Mouse (Mus musculus): ENCODE results near the gene Tlnrd1. TPM values are rescaled to one million over a fixed set of nuclear protein-coding genes. Genes with fewer than 3 reads are reported as not detected.

Gene Tlnrd1
- polyA plus RNA-seq (2015; fragmentation: Nextera tagmentation; extraction: Ambion mirVana), result 8.4 and 10.1 TPM in 2 replicates

DNA sequence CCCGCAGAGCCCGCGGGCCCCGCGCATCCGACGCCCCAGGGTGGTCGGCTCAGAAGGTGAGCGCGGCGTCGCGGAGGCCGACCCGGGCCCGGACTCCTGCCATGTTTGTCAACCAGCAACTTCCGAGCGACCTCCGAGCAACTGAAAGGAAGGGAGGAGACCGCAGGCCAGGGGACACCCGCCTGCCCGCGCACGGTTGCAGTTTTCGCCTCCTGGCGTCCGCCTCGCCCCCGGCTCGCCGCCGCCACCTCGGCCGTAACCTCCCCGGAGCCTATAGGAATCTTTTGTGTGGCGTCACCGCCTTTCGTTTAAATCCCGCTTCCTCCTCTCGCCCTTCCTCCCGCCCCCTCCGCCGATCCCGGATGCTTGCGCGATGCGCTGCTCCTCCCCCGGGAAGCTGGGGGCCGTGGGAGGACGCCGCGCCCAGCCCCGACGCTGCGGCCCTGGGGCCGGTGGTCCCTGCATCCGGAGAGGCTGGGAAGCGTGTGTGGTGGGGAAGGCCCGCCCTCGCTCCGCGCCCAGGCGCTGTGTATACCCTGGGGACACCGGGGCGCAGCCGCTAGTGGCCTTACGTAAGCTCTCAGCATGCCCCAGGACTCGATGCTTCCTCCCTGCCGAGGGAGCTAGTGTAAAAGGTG is at the start of gene Tlnrd1, which contains the start of gene Mesd:
Tlnrd1 (minus strand) TSS at position 285 of the 638 bp plus-strand sequence.
Mesd (plus strand) TSS at position 446 of the 638 bp plus-strand sequence.
- H3K27me3 ChIP-seq (ENCODE audit: control insufficient read depth, insufficient read depth, low read length), result no peaks in the 10 kb centered on the region
- no peaks in the 10 kb centered on the region for H3K9me3 ChIP-seq (replicated peaks; ENCODE audit: control insufficient read depth, low read length)
- peaks cover 41% of the 10 kb centered on the region for H3K4me1 ChIP-seq (ENCODE audit: control insufficient read depth, insufficient read depth, low read length)
- peaks cover 6% of the 10 kb centered on the region for H3K36me3 ChIP-seq (ENCODE audit: control insufficient read depth, insufficient read depth)
- ATAC-seq (replicated peaks; ENCODE audit: extremely low read depth, insufficient read depth, low FRiP score), result peak; percentile 79
- H3K4me2 ChIP-seq (ENCODE audit: low read depth, low read length), result peak within 1 kb of the TSS; percentile 97
- H3K27ac ChIP-seq (ENCODE audit: low read length), result peak within 1 kb of the TSS; percentile 98
- H3K4me3 ChIP-seq (ENCODE audit: low read length), result peak within 1 kb of the TSS; percentile 88
- peak within 1 kb of the TSS; percentile 93 for H3K9ac ChIP-seq (ENCODE audit: low read length)
- WGBS, result under 1% methylated on average over 66 of the region's 69 CpGs

DNA sequence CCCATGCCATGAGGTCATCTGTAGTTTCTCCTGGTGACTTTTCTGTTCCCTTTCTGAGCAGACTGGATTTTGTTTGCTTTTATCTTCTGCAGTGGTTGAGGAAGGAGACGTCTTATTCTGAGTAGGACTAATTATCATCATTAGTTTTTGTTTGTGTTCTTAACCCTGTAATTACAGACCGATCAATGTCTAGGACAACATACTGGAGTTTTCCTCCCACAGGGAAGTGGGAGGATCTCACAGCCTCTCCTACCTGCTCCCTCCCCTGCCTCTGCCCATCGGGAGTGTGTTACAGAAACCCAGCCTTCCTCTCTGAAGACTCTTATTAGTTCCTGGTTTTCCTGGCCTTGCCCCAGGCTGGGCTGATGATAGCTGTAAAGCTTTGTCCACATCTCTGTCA is 37.5 kb upstream of the Tlnrd1 start:
- ATAC-seq (replicated peaks; ENCODE audit: extremely low read depth, insufficient read depth, low FRiP score), result no peak
- H3K9ac ChIP-seq (ENCODE audit: low read length), result no peak overlapping the region
- WGBS, result 56% methylated on average over 3 of the region's 3 CpGs
- H3K36me3 ChIP-seq (ENCODE audit: control insufficient read depth, insufficient read depth), result no peaks in the 10 kb centered on the region
- H3K9me3 ChIP-seq (replicated peaks; ENCODE audit: control insufficient read depth, low read length), result no peaks in the 10 kb centered on the region
- no peak overlapping the region for H3K4me3 ChIP-seq (ENCODE audit: low read length)
- H3K27me3 ChIP-seq (ENCODE audit: control insufficient read depth, insufficient read depth, low read length), result no peaks in the 10 kb centered on the region
- H3K4me2 ChIP-seq (ENCODE audit: low read depth, low read length), result no peak overlapping the region
- H3K27ac ChIP-seq (ENCODE audit: low read length), result no peak overlapping the region
- 0 out of 2 replicates have a peak, but pooled peaks cover 5% of the 10 kb centered on the region for H3K4me1 ChIP-seq (ENCODE audit: control insufficient read depth, insufficient read depth, low read length)

DNA sequence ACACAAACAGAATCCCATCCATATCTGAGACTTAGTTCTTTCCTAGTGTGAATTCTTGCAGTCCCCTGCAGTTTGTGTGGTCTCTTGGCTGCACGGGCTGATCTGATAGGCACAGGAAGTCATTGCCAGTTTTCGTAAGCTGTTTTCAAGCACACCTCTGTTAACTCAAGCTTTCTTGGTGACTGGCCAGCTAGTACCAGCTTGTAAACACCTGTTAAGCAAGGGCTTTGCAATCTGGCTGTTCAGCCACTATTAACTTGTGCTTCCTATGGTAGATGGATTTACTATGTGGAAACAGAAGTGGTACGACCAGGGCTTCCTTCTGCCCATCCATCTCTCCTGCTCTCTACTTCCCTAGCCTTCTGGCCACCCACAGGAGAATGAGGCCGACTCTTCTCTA is 36.1 kb upstream of the Tlnrd1 start:
- 0 out of 2 replicates have a peak, but pooled peaks cover 5% of the 10 kb centered on the region for H3K4me1 ChIP-seq (ENCODE audit: control insufficient read depth, insufficient read depth, low read length)
- ATAC-seq (replicated peaks; ENCODE audit: extremely low read depth, insufficient read depth, low FRiP score), result no peak
- no peak overlapping the region for H3K27ac ChIP-seq (ENCODE audit: low read length)
- no peak overlapping the region for H3K4me3 ChIP-seq (ENCODE audit: low read length)
- no peaks in the 10 kb centered on the region for H3K27me3 ChIP-seq (ENCODE audit: control insufficient read depth, insufficient read depth, low read length)
- no peak overlapping the region for H3K9ac ChIP-seq (ENCODE audit: low read length)
- WGBS, result 65% methylated on average over 4 of the region's 4 CpGs
- H3K9me3 ChIP-seq (replicated peaks; ENCODE audit: control insufficient read depth, low read length), result no peaks in the 10 kb centered on the region
- H3K4me2 ChIP-seq (ENCODE audit: low read depth, low read length), result no peak overlapping the region
- H3K36me3 ChIP-seq (ENCODE audit: control insufficient read depth, insufficient read depth), result no peaks in the 10 kb centered on the region

DNA sequence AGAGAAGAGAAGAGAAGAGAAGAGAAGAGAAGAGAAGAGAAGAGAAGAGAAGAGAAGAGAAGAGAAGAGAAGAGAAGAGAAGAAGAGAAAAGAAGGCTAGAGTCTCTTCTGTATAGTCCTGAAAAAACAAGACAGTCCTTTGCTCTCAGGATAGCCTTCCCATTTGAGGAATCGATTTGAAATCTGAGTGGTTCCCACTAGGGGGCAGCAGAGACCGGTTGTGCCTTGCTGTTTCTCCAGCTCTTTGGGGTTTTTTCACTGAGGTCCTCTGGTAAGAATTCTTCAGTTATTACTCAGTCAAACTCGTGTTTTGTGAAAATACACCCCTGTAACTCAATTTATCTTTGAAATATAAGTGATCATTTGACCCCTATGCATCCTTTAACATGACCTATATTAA is 30.5 kb upstream of the Tlnrd1 start:
- no peak overlapping the region for H3K9ac ChIP-seq (ENCODE audit: low read length)
- no peak overlapping the region for H3K4me2 ChIP-seq (ENCODE audit: low read depth, low read length)
- no peaks in the 10 kb centered on the region for H3K9me3 ChIP-seq (replicated peaks; ENCODE audit: control insufficient read depth, low read length)
- H3K27me3 ChIP-seq (ENCODE audit: control insufficient read depth, insufficient read depth, low read length), result no peaks in the 10 kb centered on the region
- H3K27ac ChIP-seq (ENCODE audit: low read length), result no peak overlapping the region
- no peak for ATAC-seq (replicated peaks; ENCODE audit: extremely low read depth, insufficient read depth, low FRiP score)
- no peaks in the 10 kb centered on the region for H3K4me1 ChIP-seq (ENCODE audit: control insufficient read depth, insufficient read depth, low read length)
- no peak overlapping the region for H3K4me3 ChIP-seq (ENCODE audit: low read length)
- 1% methylated on average over 3 of the region's 3 CpGs for WGBS
- no peaks in the 10 kb centered on the region for H3K36me3 ChIP-seq (ENCODE audit: control insufficient read depth, insufficient read depth)

DNA sequence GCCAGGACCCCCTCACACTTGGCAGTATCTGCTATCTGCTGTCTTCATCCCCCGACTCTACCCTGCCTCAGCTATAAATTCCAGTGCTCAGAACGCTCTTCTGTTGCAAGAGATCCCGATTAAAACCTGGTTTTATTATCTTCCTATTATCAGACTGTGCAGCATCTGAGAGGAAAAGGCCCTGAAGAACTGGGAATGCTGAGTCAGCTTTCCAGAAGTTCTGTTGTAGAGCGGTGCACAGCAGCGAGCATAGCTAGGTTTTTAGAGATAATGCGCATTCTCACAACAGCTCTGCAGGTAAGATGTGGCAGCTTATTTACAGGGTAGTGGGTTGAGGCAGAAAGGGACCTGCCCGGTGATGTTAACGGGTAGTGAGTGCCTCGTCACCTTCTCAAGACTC is 29.9 kb upstream of the Tlnrd1 start:
- H3K27ac ChIP-seq (ENCODE audit: low read length), result no peak overlapping the region
- WGBS, result 65% methylated on average over 9 of the region's 9 CpGs
- no peaks in the 10 kb centered on the region for H3K9me3 ChIP-seq (replicated peaks; ENCODE audit: control insufficient read depth, low read length)
- no peak overlapping the region for H3K4me3 ChIP-seq (ENCODE audit: low read length)
- no peak for ATAC-seq (replicated peaks; ENCODE audit: extremely low read depth, insufficient read depth, low FRiP score)
- H3K36me3 ChIP-seq (ENCODE audit: control insufficient read depth, insufficient read depth), result no peaks in the 10 kb centered on the region
- H3K4me2 ChIP-seq (ENCODE audit: low read depth, low read length), result no peak overlapping the region
- H3K4me1 ChIP-seq (ENCODE audit: control insufficient read depth, insufficient read depth, low read length), result no peaks in the 10 kb centered on the region
- no peak overlapping the region for H3K9ac ChIP-seq (ENCODE audit: low read length)
- no peaks in the 10 kb centered on the region for H3K27me3 ChIP-seq (ENCODE audit: control insufficient read depth, insufficient read depth, low read length)

DNA sequence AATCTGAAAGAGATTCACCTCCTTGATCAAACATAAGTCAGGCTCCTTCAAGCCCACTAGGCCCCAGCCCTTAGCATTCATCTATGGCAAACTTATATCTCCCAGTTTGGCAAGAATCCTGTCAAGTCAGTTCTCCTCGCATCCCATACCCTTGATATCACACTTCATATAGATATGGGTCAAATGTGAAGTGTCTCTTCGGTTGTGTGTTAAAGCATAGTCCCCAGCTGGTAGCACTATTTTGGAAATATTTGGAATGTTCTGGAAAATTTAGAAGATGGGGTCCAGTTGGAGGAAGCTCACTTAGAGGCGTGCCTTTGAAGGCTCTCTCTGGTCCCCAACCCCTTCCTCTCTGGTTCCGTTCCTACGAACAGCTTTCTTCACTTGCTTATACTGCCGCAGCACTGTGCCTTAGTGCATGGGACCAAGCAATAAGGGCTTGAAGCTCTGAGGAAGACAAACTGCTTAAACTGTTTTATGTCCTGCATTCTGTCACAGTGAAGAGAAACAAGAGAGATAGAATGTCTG is 29.4 kb upstream of the Tlnrd1 start:
- 75% methylated on average over 6 of the region's 6 CpGs for WGBS
- no peak for ATAC-seq (replicated peaks; ENCODE audit: extremely low read depth, insufficient read depth, low FRiP score)
- Histone ChIP-seq H3K27me3 (ENCODE audit: control insufficient read depth, insufficient read depth, low read length) (no peaks in the 10 kb centered on the region), H3K4me2 (ENCODE audit: low read depth, low read length) (no peak overlapping the region), H3K27ac (ENCODE audit: low read length) (no peak overlapping the region), H3K4me1 (ENCODE audit: control insufficient read depth, insufficient read depth, low read length) (no peaks in the 10 kb centered on the region), H3K36me3 (ENCODE audit: control insufficient read depth, insufficient read depth) (no peaks in the 10 kb centered on the region), H3K9me3 (replicated peaks; ENCODE audit: control insufficient read depth, low read length) (no peaks in the 10 kb centered on the region), H3K9ac (ENCODE audit: low read length) (no peak overlapping the region), H3K4me3 (ENCODE audit: low read length) (no peak overlapping the region)

DNA sequence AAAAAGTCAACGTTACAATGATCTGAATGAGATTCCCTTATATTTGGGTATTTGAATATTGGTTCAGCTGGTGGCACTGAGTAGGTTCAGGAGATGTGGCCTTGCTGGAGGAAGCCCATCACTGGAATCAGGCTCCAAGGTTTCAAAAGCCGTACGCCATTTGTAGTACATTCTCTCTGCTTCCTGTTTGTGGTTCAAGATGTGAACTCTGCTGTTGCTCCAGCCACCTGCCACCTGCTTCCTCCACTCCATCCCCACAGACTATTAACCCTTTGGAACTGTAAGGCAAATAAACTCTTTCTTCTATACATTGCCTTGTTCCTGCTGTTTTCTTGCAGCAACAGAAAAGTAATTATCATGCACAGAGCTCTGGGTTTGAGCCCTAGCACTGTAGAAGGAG is 27.8 kb upstream of the Tlnrd1 start:
- H3K27ac ChIP-seq (ENCODE audit: low read length), result no peak overlapping the region
- no peak for ATAC-seq (replicated peaks; ENCODE audit: extremely low read depth, insufficient read depth, low FRiP score)
- H3K36me3 ChIP-seq (ENCODE audit: control insufficient read depth, insufficient read depth), result no peaks in the 10 kb centered on the region
- H3K4me3 ChIP-seq (ENCODE audit: low read length), result no peak overlapping the region
- H3K9ac ChIP-seq (ENCODE audit: low read length), result no peak overlapping the region
- H3K27me3 ChIP-seq (ENCODE audit: control insufficient read depth, insufficient read depth, low read length), result no peaks in the 10 kb centered on the region
- H3K4me1 ChIP-seq (ENCODE audit: control insufficient read depth, insufficient read depth, low read length), result no peaks in the 10 kb centered on the region
- WGBS, result 61% methylated on average over 3 of the region's 3 CpGs
- no peaks in the 10 kb centered on the region for H3K9me3 ChIP-seq (replicated peaks; ENCODE audit: control insufficient read depth, low read length)
- no peak overlapping the region for H3K4me2 ChIP-seq (ENCODE audit: low read depth, low read length)

DNA sequence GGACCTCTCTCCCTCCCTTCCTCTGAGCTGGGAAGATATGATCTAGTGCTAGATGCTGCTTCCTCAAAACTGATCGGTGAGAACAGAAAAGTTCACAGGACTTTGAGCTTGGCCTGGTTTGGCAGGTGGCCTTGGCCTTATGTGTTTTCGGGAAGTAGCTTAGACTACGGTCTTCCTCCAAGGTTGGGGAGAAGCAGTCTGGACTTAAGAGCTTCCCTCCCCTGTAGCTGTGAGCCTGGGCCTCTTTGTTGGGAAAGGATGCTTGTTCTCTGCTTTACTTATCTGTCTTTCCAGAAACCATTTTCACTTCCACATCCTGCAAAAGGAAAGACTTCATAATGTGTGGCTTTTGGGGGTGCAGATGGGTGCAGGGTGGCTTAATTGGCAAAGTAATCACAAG is 20.7 kb upstream of the Tlnrd1 start:
- Histone ChIP-seq H3K9me3 (replicated peaks; ENCODE audit: control insufficient read depth, low read length) (peaks cover 3% of the 10 kb centered on the region; the same call in 1 of the 2 replicates), H3K4me2 (ENCODE audit: low read depth, low read length) (no peak overlapping the region), H3K9ac (ENCODE audit: low read length) (no peak overlapping the region), H3K27ac (ENCODE audit: low read length) (no peak overlapping the region), H3K4me1 (ENCODE audit: control insufficient read depth, insufficient read depth, low read length) (peaks cover 7% of the 10 kb centered on the region; the same call in 1 of the 2 replicates), H3K4me3 (ENCODE audit: low read length) (no peak overlapping the region), H3K36me3 (ENCODE audit: control insufficient read depth, insufficient read depth) (peaks cover 5% of the 10 kb centered on the region; the same call in 1 of the 2 replicates), H3K27me3 (ENCODE audit: control insufficient read depth, insufficient read depth, low read length) (no peaks in the 10 kb centered on the region)
- 65% methylated on average over 3 of the region's 3 CpGs for WGBS
- no peak for ATAC-seq (replicated peaks; ENCODE audit: extremely low read depth, insufficient read depth, low FRiP score)

DNA sequence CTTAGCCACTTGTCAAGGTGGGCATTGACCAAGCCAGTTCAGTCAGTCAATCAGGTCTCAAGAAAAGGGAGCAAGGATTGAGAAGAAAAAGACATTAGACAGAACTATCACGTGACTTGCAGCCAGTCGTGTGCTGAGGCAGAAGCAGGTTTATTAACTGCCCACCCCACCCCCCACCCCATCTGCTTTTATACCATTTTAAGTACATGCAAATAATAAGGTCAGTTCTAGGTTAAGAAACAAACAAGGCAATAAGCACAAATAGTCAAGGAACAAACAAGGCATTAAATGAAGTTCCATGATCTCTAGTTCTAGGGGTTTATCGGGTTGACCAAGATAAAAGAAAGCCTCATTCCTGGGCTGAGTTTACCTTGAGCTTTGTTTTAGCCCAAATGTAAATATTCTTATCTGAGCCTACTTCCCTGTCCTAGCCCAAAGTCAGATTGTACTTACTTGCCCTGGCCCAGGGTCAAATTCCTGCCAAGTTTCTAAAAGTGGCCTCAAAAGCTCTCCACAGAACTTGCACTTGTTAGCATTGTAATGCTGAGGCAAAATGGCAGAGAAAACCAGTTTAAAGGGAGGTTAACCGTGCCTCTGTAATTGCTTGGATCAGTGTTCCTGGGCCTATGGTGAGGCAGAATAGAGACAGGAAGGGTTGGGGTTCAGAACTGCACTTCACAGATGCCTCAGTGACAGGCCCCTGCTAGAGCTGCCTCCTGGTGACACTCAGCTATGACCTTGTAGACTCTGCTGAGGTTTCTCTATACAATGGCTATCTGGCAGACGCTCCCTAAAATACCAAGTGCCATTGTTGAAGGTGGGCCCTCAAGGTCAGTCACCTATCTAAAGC is 18.4 kb upstream of the Tlnrd1 start:
- Histone ChIP-seq H3K4me2 (ENCODE audit: low read depth, low read length) (no peak overlapping the region), H3K27ac (ENCODE audit: low read length) (peak overlapping the region; percentile 47; the same call in 1 of the 2 replicates), H3K9ac (ENCODE audit: low read length) (no peak overlapping the region), H3K9me3 (replicated peaks; ENCODE audit: control insufficient read depth, low read length) (peaks cover 3% of the 10 kb centered on the region; the same call in 1 of the 2 replicates), H3K4me1 (ENCODE audit: control insufficient read depth, insufficient read depth, low read length) (peaks cover 7% of the 10 kb centered on the region; the same call in 1 of the 2 replicates), H3K4me3 (ENCODE audit: low read length) (no peak overlapping the region), H3K27me3 (ENCODE audit: control insufficient read depth, insufficient read depth, low read length) (no peaks in the 10 kb centered on the region), H3K36me3 (ENCODE audit: control insufficient read depth, insufficient read depth) (peaks cover 23% of the 10 kb centered on the region)
- 41% methylated on average over 5 of the region's 5 CpGs for WGBS
- no peak for ATAC-seq (replicated peaks; ENCODE audit: extremely low read depth, insufficient read depth, low FRiP score)

Measured in heart, embryonic 16.5 days (tissue).